Mouse (Mus musculus) layer of hippocampus, adult 8-10 months (tissue): ENCODE results near the gene A930017K11Rik. TPM values are rescaled to one million over a fixed set of nuclear protein-coding genes. Genes with fewer than 3 reads are reported as not detected.

Source experiments
- DNase-seq, 2 experiments: peaks; one replicate each; pipeline ENCODE4 v3.0.0; 2022; ENCODE audit warnings: low spot score in 2 of 2
- total RNA-seq, 4 experiments: library from RNA; stranded (reverse); gene quantifications; 2 replicates each; pipeline ENCODE4 v1.2.4; 2022

A930017K11Rik gene
- total RNA-seq, 4 experiments from 2014 or later: 0.77 to 1.2 (median 0.88) TPM

GRCm38 (mm10) chr17:25941511-25942241 lies 10.7 kb downstream of the A930017K11Rik start:
- DNase-seq: peak in 1 of 2 experiments; percentile 61

- DNase-seq: no peak
Observed at GRCm38 (mm10) chr17:25934526-25934925, 17.8 kb downstream of the A930017K11Rik start.

- peak; percentile 67 to 80 for DNase-seq
Observed at GRCm38 (mm10) chr17:25925348-25925747, 27.0 kb downstream of the A930017K11Rik start.

GRCm38 (mm10) chr17:25922120-25922519 lies 30.2 kb downstream of the A930017K11Rik start:
- DNase-seq: no peak

DNA sequence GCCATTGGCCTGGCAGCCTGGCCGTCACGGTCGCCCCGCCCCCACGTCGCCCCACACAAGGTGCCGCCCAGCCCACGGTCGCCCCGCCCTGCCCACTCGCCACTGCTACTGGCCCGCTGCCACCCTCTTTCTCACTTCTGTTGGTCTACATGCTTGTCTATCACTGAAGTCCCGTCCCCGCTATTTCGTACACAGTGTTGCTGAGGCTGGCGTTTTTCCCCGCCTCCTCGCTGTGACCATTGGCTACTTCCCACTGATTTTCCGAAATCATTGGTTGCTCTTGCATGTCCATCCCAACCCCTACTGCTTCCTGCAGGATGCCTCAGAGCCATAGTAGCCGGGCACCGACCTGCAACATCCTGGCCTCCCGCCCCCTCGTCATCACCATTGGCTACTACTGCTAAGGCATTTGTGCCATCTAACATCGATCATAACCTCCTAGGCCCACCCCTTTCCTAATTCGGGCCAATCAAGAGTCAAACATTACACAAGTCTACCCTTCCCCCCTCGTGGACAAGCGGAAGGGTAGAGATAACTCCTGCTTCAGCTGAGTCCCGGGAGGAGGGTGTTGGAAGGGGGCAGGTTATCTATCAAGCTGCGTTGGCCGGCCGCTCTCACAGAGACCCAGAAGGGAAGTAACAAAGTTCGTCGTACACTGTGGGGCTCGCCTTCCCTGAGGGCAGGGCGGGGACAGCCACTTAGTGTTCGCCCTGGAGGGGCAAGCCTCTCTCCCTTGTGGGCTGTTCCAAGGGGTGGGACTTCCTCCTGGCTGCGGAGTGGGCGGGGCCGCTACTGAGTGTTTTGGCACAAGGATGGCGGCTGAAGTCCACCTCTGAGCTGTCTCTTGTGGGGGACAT lies 32.4 kb downstream of the A930017K11Rik start:
- DNase-seq: peak; percentile 100

- peak in 1 of 2 experiments; percentile 42 for DNase-seq
Observed at GRCm38 (mm10) chr17:25919144-25919785, 33.1 kb downstream of the A930017K11Rik start, which contains the start of gene Rab40c. Gene Rab40c, minus strand, starts transcription at chr17:25919727.

DNA sequence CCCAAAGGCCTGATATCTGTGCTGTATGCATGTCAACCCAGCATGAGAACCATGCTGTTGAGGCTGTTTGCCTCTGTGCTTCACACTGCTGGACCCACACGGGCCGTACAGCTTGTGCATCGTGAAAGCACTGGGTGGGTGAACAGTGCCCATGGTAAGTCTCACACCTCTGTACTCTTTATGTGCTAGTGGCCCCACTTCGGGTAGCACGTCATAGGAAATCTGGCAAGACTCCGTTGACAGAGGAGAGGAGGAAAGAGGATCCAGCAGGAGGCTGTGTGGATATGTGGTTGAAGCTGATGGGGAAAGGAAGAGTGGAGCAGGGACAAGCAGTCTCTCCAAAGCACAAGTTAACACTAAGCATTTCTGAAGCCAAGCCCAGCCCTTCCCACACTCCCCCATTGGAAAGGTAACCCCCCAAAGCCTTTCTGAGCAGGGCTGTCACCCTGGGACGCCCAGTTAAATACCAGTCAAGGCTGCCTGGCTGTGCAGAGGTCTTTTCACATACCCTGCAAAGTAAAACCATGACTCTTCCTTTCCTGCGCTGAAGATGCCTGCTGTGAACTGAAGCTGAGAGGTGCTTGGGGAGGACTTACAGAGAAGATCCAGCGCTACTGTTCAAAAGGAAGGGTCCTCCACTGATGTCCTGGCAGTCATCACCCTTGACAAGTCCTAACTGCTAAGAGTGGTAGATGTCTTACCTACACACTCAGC lies 34.2 kb downstream of the A930017K11Rik start:
- no peak for DNase-seq

GRCm38 (mm10) chr17:25916931-25917647 lies 35.3 kb downstream of the A930017K11Rik start:
- DNase-seq: no peak

DNA sequence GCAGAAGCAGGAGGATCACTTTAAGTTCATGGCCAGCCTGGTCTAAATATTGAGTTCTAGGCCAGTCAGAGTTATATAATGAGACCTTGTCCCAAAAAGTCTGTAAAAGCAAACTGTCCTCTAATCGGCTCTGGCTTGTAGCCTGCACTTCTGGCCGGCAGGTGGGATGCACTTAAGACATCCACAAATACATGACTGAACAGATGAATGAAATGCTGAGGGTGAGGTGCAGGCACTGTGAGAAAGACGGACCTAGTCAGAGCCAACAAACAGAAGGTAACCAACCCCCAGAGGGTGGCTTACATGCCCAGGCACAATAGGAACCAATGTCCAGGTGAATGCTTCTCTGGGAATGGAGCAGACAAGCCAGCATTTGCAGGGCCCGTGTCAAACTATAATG lies 38.1 kb downstream of the A930017K11Rik start:
- no peak for DNase-seq

DNA sequence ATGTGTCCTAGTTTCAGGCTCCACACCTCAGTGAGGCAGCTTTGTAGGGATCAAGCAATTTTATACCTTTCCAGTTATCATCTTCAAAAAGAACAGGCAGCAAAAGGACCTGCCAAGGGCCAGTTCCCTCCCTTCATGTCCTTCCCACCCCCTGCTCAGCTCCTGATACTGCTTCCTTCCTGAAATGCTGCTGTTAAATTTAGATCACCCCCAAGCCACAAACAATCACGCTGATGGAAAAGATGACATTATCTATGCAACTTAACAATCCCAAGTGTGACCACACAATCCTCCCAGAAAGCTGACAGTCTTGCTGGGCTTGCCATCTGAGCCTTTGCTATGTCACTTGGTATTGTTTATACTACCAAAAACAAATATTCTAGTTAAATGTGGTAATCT lies 38.5 kb downstream of the A930017K11Rik start:
- DNase-seq: no peak

DNA sequence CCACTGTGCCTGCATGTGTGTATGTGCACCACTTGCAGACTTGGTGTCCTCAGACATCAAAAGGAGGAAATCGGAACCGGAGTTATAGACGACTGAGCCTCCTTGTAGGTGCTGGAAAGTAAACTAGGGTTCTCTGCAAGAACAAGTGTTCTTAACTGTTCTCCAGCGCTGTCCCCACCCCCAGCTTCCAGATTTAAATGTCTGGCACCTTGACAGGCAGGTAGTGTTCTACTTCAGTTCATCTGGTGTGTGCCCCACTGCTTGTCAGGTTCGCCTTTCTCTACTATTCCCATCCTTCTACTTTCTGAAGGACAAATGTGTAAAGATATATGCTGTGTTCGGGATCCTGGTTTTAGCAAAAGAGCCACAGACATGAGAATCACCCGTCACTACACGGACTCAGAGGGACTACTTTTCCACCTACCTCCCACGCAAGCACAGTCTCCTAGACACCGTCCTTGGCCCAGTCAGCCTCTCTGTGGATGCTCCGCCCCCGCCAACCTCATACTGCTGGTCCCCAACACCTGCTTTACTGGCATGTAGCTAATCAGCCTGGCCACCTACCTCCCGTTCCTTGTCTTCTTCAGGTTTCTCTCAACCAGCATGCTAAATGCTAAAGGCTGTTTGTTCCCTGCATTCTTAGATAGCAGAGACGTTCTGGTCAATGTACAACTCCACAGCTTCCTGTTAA lies 39.0 kb downstream of the A930017K11Rik start:
- DNase-seq: peak; percentile 68 to 72

GRCm38 (mm10) chr17:25911816-25912215 lies 40.5 kb downstream of the A930017K11Rik start:
- DNase-seq: no peak

- no peak for DNase-seq
Observed at GRCm38 (mm10) chr17:25907640-25908039, 44.7 kb downstream of the A930017K11Rik start.

DNA sequence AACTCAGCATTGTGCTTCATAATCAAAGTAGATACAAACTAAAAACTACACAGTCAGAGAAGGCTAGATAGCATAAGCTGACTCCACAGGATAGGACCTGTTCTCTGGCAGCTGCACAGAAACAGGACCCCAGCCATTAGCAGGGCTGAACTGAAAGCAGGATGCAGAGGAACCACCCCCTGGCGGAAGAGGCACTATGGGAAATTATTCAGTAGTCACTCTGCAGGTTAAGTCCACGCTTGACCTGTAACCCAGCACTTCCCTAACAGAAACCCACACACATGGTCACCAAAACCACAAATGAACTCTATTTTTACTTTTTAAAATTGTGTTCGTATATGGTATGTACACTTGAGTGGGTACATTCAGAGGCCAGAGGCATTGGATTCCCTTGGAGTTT lies 49.3 kb downstream of the A930017K11Rik start:
- no peak for DNase-seq

GRCm38 (mm10) chr17:25900193-25900592 lies 52.2 kb downstream of the A930017K11Rik start:
- DNase-seq: no peak

Other genes starting within 250 kb of the A930017K11Rik start
- gene Gng13, start 235.4 kb downstream of the A930017K11Rik start, total RNA-seq: 100 to 1,000 TPM; 115 to 135 (median 117) TPM
- gene Chtf18, start 225.1 kb downstream of the A930017K11Rik start, total RNA-seq: 1 to 10 TPM; 1.3 to 4.9 (median 2.0) TPM
- 10 to 100 TPM; 51.7 to 56.8 (median 54.0) TPM for gene Rpusd1, start 224.9 kb downstream of the A930017K11Rik start, total RNA-seq
- gene Mslnl, start 216.5 kb downstream of the A930017K11Rik start, total RNA-seq: under 1 TPM in 3 of 4 experiments, not detected in 1; 0.13 to 0.41 (median 0.23) TPM
- gene Msln, start 198.2 kb downstream of the A930017K11Rik start, total RNA-seq: 1 to 10 TPM in 2 of 4 experiments, under 1 TPM in 2; 0.21 to 1.8 (median 0.92) TPM
- gene Narfl, start 178.8 kb downstream of the A930017K11Rik start, total RNA-seq: 10 to 100 TPM; 33.0 to 45.0 (median 34.2) TPM
- 100 to 1,000 TPM in 2 of 4 experiments, 10 to 100 TPM in 2; 94.5 to 130 (median 112) TPM for gene Haghl, start 166.9 kb downstream of the A930017K11Rik start, total RNA-seq
- gene Ccdc78, start 166.0 kb downstream of the A930017K11Rik start, total RNA-seq: under 1 TPM; 0.43 to 1.00 (median 0.94) TPM
- gene Fam173a, start 159.7 kb downstream of the A930017K11Rik start, total RNA-seq: 100 to 1,000 TPM in 2 of 4 experiments, 10 to 100 TPM in 2; 93.0 to 103 (median 99.1) TPM
- gene AC134908.4, start 156.9 kb downstream of the A930017K11Rik start, total RNA-seq: 1 to 10 TPM in 1 of 4 experiments, not detected in 3; 1.5 TPM
- gene Metrn, start 155.4 kb downstream of the A930017K11Rik start, total RNA-seq: 10 to 100 TPM; 66.8 to 93.2 (median 84.5) TPM
- gene Fbxl16, start 143.5 kb downstream of the A930017K11Rik start, total RNA-seq: 100 to 1,000 TPM; 532 to 577 (median 554) TPM
- 10 to 100 TPM; 22.8 to 29.0 (median 26.5) TPM for gene Wdr24, start 128.9 kb downstream of the A930017K11Rik start, total RNA-seq
- gene Jmjd8, start 123.7 kb downstream of the A930017K11Rik start, total RNA-seq: 10 to 100 TPM; 61.0 to 63.6 (median 61.8) TPM
- 100 to 1,000 TPM; 151 to 155 (median 152) TPM for gene Stub1, start 119.2 kb downstream of the A930017K11Rik start, total RNA-seq
- gene Rhbdl1, start 115.3 kb downstream of the A930017K11Rik start, total RNA-seq: 10 to 100 TPM; 31.6 to 44.8 (median 40.9) TPM
- gene Gm20683, start 110.8 kb downstream of the A930017K11Rik start, total RNA-seq: 10 to 100 TPM; 21.4 to 27.6 (median 25.7) TPM
- gene Rhot2, start 107.7 kb downstream of the A930017K11Rik start, total RNA-seq: 100 to 1,000 TPM in 1 of 4 experiments, 10 to 100 TPM in 3; 81.2 to 107 (median 93.1) TPM
- gene Wdr90, start 91.1 kb downstream of the A930017K11Rik start, total RNA-seq: 10 to 100 TPM; 19.0 to 28.8 (median 23.6) TPM
- 10 to 100 TPM; 16.9 to 26.9 (median 21.5) TPM for gene Mcrip2, start 83.8 kb downstream of the A930017K11Rik start, total RNA-seq
- gene Mettl26, start 77.5 kb downstream of the A930017K11Rik start, total RNA-seq: 10 to 100 TPM; 37.5 to 42.2 (median 39.1) TPM
- gene Wfikkn1, start 71.7 kb downstream of the A930017K11Rik start, total RNA-seq: 1 to 10 TPM; 1.6 to 2.4 (median 1.9) TPM
- gene Rab40c, start 32.8 kb downstream of the A930017K11Rik start, total RNA-seq: 10 to 100 TPM; 42.0 to 72.9 (median 46.4) TPM
- gene Pigq, start 7.6 kb downstream of the A930017K11Rik start, total RNA-seq: 100 to 1,000 TPM; 104 to 128 (median 120) TPM
- 1 to 10 TPM in 1 of 4 experiments, under 1 TPM in 2, not detected in 1; 0.16 to 2.8 (median 0.28) TPM for gene Nhlrc4, start 7.6 kb downstream of the A930017K11Rik start, total RNA-seq
- gene Capn15, start 33.2 kb upstream of the A930017K11Rik start, total RNA-seq: 10 to 100 TPM; 45.4 to 61.2 (median 53.8) TPM
- gene Rab11fip3, start 117.0 kb upstream of the A930017K11Rik start, total RNA-seq: 100 to 1,000 TPM in 3 of 4 experiments, 10 to 100 TPM in 1; 96.5 to 113 (median 102) TPM
- gene Decr2, start 137.8 kb upstream of the A930017K11Rik start, total RNA-seq: 10 to 100 TPM; 27.6 to 31.2 (median 29.7) TPM
- gene Nme4, start 143.0 kb upstream of the A930017K11Rik start, total RNA-seq: 1 to 10 TPM; 5.1 to 6.3 (median 5.4) TPM
- gene Tmem8, start 160.7 kb upstream of the A930017K11Rik start, total RNA-seq: 10 to 100 TPM; 13.8 to 16.2 (median 15.5) TPM
- 10 to 100 TPM; 58.1 to 71.4 (median 62.0) TPM for gene Mrpl28, start 170.9 kb upstream of the A930017K11Rik start, total RNA-seq
- gene Axin1, start 186.1 kb upstream of the A930017K11Rik start, total RNA-seq: 10 to 100 TPM; 26.7 to 31.1 (median 29.5) TPM
- gene Pdia2, start 246.5 kb upstream of the A930017K11Rik start, total RNA-seq: under 1 TPM in 2 of 4 experiments, not detected in 2; 0.32 to 0.54 TPM